Mouse (Mus musculus): ENCODE measurements at regions not wholly inside any gene's neighbourhood (a gene's known extent, or its start where the extent isn't known, plus 50 kb on each side); places are given as distances from the start of the nearest gene placed in this dataset.

DNA sequence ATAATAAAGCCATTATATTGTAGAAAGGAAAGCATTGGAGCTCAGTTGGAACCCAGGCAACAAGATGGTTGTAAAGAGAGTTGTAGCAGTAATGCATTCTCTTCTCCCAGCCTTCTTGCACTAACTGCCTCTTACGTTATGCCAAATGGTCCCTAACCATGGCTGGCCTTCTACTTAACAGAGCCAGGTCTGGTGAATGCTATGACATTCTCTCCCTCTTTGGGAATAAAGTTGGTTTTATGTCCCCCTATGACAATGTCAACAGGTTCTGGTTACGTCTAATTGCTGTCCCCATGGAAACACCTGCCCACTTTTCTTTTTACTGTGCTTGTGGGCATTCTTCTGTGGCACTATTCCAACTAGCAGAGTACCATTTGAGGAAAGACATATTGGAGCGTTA, 126.4 kb upstream of the Npvf start:
- DNase-seq = no peak

DNA sequence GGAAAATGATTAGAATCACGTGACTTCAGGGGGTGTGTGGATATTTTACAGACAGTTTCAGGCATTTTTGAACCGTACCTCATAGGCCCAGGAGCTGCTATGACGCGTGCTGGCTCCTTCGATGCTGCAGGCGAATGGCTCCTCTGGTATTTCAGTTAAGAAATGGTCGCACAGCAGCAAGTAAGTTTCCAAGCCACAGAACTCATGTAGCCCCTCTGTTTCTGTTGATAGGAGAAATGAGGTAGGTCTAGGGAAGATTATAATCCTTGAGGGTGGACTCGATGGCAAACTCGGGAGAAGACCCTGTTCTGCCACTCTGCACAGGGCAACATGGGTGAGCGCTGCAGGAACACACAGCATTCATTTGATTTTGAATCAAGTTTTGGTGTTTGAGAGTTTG, 127.0 kb upstream of the Npvf start:
- no peak for DNase-seq

- DNase-seq = no peak
Measured at GRCm38 (mm10) chr6:50782221-50782620, 128.0 kb upstream of the Npvf start.

DNA sequence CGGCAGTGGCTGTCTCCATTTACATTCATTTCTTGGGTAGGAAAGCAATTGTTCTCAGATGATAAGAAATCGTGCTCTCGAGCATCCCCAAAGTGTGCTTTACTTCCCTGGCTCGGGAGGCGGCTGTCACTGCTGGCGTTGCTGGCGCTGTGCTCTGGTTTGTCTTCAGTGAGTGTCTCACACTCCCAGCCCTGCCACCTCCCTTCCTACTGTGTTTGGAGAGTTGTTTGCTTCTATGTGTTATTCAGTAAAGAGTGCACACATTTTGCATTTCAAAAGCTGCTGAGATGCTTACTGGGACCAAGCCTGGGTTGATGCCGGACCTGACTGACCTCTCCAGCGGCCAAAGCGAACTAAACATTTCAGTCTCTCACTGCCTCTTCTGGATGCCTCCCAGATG, 129.3 kb upstream of the Npvf start:
- DNase-seq = no peak

GRCm38 (mm10) chr6:50784381-50784780, 130.1 kb upstream of the Npvf start:
- DNase-seq = no peak

DNA sequence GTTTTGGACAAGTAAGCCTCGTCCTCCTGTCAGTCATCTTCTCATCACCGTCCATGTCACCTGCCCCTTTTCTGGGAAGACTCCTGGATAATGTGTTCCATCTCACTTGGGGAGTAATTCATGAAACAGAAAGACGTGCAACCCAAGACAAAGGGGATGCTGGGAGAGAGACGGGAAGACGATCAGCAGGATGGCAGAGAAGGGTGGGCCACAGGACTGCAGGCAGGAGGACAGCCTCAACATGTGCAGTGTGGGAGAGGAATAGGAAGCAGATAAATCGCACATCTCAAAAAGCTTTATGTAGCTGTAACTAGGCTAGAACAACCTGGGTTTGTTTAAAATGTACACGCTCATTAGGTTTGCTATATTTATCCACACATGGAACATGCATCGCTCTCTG, 133.4 kb upstream of the Npvf start:
- DNase-seq = no peak

GRCm38 (mm10) chr6:50799963-50800362, 145.7 kb upstream of the Npvf start:
- no peak for DNase-seq

DNA sequence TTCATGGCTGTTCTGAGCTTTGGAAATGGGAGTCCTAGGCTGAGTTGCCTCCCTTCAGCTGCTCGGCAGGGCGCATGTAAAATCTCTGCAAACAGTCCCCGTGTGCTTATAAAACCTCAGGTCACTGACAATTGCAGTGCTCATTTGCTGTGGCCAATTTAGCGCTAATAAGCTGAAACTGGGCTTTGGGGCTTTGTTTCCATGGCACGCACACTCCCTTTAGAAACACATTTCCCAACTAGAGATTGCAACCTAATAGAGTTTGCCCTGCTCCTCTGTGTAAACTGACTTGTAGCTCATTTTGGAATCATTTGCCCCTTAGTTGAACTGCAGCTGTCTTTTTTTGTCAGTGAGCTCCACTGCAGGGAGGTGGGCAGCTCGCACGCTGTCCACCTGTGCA, 148.7 kb upstream of the Npvf start:
- DNase-seq = no peak

- no peak for DNase-seq
Measured at GRCm38 (mm10) chr6:50804477-50805005, 150.3 kb upstream of the Npvf start.

- DNase-seq = peak; percentile 47 to 74
Measured at GRCm38 (mm10) chr6:50806376-50807077, 152.3 kb upstream of the Npvf start.

DNA sequence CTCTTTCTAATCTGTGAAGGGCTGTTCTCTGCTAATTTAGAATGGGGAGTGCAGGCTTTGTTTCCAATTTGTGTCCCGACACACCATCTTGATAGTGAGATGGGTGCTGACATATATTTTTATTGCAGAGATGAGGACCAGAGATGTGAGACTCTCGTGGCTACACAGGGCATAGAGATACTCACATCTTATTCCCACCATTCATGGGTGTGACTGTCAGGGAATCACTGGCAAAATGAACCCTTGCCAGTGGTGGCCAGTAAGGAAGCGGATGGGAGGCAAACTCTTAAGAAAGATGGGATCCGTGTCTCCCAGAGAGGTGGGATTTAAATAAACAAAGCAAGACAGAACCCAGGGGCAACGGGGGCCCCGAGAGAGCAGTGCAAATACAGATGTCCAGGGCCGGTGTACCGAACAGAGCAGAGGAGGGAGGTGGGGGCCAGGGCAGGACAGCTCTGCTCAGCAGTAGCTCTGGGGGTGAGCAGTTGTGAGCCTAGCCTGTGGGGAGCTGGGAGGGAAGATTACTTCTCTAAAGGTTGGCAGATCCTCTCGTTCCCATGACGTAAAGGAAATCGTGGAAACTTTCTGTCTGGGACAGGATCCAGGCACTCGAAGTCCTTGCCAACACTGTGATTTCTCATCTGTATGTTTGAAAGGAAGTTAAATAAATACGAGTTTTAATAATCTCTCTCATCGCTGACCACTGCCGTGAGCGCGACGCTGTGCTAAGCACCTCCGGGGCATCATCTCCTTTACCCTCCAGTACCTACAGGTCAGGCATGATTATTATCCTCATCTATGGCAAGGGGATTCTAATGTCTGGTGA, 153.2 kb upstream of the Npvf start:
- peak; percentile 58 to 75 for DNase-seq

DNA sequence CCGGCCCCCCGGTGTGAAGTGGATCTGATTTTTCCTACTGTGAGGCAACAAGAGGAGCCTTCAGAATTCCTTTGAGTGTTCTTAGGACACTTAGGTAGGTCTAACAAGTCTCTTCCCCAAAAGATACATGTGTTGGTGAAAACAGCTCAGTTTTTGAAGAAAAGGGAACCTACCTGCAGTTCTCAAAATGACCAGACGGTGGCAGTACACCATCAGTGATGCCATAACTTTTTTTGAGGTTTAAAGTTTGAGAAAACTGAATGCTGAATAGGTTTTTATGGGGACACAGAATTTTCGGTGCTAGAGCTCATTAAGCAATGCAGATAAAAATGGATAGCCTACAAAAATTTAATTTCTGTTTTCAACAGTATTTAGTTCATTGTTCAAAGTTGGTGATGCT, 153.9 kb upstream of the Npvf start:
- peak; percentile 62 to 88 for DNase-seq

DNA sequence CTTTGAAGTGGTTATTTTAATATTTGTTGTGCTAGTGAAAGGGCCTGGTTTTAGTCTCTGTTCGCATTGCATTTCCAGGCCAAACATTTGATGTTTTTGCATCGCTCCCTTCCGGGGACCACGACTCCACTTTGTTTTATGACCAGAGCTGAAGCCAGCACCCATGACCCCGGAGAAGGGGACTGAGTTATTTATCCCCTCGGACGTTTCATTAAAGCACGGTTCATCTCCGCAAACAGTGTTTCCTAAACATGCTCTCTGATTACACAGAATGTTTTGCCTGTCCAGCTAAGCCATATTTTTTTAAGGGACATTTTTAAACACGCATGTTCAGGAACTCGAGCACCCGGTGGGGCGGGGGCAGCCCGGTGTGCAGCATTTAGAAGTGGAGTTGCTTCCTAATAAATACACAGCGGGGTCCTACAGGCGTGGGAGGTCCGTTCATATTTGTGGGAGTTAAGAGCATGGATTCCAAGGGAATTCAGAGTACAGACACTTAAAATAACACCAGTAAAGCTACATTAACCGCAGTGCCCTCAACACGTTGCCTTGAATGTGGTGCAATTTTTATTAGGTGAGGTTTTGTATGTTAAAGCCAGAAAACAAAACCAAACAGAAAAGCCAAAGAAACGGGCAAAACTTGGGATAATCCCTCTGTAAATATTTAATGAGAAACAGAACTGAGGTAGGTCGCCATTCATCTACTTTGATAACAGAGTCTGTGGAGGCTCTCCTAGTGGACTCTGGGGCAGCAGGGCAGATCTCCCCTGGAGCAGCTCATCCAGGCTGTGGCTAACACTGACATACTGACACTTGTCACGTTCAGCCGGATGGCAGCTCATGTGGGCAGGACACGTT, 154.8 kb upstream of the Npvf start:
- DNase-seq = peak; percentile 28 to 35

GRCm38 (mm10) chr6:50809669-50809983, 155.4 kb upstream of the Npvf start:
- DNase-seq = no peak

GRCm38 (mm10) chr6:50814936-50815500, 160.8 kb upstream of the Npvf start:
- DNase-seq = no peak

DNA sequence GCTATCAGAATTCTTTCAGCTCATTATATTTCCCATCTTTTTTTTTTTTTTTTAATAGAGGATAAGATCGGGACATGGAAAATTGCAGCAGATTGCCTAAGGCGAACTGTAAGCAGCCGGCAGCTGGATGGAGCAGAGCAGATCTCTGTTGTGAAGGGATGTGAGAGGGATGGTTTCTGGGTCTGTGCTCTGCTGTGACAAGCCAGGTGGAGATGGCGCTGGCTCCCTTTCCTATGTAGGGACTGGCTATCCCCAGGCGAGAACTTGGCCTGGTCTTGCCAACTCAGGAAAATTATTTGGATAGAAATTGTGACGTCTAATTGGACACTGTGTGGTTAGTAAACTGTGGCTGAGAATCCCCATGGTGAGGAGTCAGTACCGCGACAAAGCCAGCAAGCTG, 161.3 kb upstream of the Npvf start:
- DNase-seq = no peak

DNA sequence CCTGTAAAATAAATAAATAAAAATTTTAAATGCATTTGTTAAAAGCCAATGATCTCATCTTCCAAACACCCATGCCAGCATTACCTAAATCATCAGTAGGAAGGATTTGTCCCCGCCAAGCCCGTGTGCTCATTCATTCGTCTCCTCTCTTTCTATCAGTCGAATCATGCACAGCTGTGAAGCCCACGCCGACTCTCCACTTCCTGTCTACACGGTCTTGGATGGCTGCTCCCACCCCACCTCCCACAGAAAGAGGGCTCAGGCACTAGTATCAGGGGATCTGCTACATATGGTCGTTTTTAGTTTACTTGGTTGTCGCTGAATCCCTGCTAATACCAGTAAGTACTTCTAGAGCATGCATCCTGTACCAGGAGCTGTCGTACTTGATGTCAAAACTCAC, 163.2 kb upstream of the Npvf start:
- no peak for DNase-seq

DNA sequence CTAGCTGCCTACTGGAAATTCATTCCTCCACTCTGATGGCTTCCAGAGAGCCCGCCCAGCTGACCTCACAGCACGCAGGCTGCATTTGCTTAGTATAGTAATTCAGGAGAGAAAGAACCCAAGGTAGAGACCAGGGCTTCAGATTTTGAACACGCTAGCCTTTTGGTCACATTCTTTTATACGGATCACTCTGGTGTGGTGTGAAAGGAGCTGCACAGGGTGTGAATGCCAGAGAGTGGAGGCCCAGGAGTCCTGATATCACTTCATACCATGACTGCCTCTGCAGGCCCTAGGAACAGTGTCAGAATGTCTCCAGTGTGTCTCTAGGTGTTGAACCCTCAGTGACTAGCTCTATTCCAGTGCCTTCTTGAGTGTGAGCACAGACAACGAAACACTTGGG, 164.2 kb upstream of the Npvf start:
- no peak for DNase-seq

DNA sequence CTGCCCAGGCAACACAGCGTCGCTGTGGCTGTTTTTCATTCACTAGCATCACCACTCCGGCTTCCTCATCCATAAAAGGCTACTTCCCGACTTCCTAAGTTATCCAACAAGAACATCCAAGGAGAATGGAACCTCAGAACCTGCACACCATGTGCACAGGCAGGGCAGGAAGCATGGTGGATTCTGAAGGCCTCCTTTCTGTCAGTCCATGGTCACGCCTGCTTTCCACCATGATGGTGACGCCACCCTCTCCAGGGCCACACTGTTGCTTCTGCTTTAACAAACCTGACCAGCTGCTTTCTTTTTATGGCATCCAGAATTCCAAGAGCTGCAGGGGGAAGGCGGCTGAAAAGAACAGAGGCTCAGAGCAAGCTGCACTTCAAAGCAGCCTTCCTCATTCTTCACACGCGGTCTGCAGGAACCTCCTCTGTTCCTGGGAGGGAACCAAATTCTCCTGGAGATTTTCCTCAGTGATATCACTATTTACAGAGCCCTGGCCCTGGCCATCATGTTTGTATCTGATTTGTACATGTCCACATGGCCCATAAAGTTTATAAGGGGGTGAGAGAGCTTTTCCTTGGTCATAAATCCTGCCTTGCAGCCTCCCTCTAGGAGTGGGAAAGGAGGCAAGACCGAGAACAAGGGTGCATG, 164.8 kb upstream of the Npvf start:
- DNase-seq = no peak

DNA sequence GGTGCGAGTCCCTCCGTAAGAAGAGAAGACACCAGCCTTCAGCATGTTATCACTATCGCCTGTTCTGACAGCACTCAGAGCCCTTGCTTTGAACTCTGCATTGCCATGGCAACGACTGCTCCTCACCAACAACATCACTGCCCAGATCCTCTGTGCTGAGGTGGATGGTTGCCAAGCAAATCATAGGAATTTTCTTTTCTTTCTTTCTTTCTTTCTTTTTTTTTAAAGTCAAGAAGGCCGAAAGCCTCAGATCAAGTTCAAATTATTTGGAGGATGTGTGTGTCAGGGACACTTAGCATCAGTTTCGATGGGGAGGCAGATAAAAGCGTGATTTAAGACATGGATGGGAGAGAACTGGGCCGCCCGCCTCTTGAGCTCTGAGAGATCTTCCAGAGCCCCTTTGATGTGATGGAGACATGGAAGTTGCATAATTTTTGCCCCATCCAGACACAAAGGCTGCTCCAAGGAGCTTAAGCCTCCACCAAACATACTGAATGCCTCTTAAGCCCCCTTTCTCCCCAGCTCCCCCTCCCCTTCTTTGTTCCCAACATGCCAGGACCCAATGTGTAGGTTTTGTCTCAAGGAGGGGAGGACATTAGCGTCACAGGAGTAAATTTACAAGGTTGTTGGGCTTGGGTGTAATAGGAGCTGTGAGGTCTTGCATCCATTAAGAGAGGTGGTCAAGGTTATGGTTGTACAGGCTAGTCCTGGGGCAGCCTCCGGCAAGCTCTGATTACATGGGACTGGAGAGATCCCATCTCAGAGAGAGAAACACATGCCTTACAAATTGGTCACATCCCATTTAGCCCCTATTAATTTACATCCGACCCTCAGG, 167.4 kb upstream of the Npvf start:
- DNase-seq = peak in 1 of 2 experiments; percentile 11
